Mouse (Mus musculus) thymus, postnatal 4 days (tissue): ENCODE measurements around the gene Gpr155.

Experiments used
- DNase-seq: peaks from one replicate; pipeline ENCODE4 v3.0.0; 2021

Gene Gpr155

DNA sequence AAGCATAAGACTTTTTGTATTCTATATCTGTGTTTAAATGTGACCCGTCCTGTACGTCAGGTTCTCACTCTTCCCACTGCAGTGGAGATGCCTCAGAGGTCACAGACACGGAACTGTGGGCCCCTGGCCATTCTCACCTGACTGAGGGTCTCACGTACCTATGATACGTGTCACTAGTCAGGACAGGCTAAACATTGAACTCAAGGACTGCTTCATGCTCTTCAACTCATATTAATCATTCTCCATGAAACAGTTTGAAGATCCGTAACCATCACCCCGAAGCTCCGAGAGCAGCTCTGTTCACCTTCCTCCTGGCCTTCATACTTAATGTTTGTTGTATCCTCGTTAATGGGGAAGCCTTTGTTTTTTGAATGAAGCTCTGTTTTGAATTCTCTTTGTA lies 68.9 kb downstream of the Gpr155 start:
- no peak for DNase-seq

DNA sequence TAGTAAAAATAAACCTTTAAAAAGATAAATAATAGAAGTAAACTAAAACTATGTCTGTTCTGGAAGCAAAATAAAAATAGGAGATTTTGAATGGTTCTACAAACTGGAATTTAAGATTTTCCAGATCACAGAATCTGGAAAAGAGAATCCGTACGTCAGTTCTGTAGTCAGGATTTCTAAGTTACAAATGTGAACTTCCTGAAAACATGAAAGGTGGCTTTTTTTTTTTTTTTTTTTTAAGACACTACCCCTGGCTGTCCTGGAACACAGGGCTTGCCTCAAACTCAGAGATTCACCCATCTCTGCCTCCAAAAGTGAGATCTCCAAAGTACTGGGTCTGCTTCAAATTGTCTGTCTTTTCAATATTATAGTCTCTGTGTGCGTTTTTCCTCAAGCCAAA lies 72.1 kb downstream of the Gpr155 start:
- DNase-seq, result no peak

DNA sequence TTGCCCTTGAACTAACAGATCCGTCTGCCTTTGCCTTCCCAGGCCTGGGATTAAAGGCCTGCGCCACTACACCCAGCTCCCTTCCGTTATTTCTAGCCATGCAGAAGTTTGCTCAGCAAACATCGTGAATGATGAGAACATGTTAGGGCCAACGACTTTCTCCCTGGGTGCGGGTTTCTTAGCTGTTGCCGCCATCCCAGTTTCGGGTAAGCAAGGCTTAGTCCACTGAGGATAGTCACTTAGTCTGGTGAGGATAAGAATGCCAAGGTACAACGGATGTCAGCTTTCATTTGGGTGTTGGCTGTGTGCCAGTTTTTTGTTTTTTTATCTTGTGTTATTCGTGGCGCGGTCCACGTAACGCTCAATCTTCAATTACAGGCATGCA lies 73.3 kb downstream of the Gpr155 start:
- peak; percentile 36 for DNase-seq

DNA sequence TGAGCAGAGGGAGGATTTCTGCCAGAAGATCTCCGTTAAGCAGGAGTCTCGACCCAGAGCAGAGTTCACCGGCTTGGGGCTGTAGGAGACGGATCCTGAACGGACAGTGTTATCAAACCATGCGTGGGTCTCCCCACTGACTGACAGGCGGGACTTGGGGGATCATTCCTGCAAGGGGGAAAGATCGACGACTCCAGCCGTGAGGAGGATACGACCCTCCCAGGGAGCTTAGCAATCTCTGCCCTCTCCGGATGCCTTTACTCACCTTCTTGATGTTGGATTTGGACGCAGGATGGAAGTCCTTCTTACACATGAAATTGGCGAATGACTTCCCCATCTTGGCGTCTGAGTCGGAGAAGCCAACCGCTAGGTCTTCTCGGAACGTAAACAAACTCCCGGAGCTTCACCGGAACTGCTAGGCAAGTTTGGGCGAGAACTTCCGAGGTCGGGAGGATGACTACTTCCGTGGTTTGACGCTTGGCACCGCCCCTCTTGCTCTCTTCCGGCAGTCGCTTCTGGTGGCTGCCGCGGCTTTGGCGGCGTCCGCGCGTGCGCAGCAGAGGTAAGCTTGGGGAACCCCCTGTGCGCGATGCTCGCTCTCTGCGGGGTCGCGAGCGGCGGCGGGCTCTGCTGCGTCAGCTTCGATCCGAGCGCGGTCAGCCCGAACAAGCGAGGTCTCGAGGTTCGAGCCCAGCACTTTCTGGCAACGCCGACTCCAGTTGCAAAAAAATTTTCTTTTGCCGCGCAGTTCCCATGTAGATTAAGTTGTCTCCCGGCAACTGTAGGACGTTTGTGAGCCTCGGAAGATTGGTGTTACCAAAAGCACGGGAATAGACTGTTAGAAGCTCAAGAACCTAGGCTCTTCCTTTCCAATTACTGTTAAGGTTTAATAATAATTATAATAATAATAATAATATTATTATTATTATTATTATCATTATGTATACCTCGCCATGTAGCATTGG lies 73.9 kb downstream of the Gpr155 start, which contains the start of the genes Scrn3 and Cir1:
Gene Scrn3, plus strand, starts transcription at position 450 of the 965 bp plus-strand sequence.
Gene Cir1, minus strand, starts transcription at position 550 of the 965 bp plus-strand sequence.
- DNase-seq, result peak; percentile 97

DNA sequence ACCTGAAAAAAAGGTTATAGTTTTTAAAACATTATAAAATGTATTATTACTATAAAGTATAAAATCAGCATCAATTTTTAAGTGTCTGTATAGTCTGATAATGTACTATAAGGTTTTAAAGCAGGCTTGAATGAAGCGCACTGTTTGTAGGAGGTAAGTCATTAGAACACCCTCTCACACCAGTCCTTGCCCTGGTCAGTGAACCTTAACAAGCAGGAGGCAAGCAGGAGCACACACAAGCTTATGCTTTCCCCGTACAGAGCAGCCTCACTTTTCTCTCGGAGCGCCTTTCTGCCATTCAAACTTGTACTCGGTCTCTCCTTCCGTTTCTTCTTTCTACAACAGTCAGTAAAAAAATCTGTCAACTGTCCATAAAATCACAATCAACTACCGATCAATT lies 80.4 kb downstream of the Gpr155 start:
- DNase-seq, result no peak

DNA sequence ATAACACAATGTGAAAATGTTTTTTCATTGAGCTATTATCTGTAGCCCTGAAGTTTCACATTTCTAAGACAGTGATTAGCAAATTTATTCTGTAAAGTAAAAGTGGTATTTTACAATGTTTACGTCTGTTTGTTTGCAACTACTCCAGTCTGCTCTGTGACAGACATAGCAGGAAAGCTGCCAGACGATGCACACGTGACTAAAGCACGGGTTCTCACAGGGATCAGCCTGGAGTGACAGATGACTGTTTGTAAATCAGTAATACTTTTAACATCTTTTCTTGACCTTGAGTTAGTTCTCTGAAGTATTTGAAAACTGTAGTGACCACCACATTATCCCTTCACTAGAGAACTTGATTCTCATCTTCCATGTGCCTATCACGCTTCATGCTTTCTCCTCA lies 81.9 kb downstream of the Gpr155 start:
- DNase-seq, result no peak

DNA sequence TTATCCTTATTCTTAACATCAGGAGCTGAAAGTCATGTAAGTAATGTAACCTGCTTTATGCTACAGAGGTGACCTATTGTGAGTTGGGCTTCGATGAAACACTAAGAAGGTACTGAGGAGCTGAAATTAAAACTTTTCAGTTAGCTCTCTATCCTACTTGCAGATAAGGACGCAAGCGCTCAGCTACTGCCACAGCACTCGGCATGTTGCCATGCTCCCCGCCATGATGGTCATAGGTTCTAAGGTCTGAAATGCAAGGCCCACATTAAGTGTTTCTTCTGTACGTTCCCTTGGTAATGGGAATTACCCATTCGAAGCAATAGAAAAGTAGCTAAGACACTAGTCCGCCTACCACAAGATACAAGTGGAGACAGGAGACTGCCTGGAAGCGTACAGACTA lies 83.7 kb downstream of the Gpr155 start:
- no peak for DNase-seq

DNA sequence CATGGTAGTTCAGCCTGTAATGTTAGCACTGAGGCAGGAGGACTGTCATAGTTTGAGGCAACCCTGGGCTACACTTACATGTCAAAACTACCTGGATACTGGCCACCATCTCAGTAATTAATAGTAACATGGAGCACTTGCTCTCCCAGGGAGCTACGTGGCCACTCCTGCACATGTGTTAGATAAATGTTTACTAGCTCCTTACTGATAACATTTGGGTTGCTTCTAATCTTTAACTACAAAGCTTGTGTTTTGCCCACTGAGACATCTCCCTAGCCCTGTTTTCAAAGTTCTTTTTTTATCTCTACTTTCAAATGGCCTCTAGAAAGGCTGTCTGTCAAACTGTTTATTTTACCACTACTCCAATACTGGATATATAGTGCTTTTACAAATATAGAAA lies 84.4 kb downstream of the Gpr155 start:
- no peak for DNase-seq

DNA sequence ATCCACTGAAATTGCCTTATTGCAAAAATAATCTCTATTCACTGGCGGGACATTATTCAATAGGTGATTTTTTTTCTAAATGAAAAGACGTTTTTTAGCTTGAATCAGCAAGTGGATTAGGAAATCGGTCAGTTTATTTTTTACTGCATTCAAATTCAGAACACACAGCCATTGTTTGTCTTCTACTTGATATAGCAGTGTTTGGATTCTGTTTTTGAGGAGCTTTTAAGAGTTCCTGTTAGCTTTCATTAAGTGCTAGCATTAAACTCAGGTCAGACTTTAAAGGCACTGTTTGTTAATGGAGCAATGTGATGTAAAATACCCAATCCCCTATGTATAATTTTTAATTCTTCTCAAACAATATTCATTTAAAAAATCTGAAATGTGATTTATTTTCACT lies 87.5 kb downstream of the Gpr155 start:
- DNase-seq, result no peak

DNA sequence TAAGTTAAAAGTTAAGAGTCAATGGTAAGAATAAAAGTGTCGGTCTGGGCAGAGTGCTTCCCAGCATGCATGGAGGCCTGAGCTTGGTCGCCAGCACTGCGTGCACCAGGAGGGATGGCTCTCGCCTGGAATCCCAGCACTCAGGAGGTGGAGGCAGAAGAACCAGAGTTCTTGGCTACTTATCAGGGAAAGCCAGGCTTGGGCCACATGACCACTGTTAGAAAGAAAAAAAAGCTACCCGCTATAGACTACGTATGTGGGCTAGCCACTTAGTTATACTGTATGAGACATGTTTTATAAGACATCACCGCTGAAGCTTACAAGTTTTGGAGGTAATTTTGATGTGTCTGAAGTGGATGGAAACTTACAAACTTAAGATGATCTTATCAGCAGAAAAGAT lies 88.2 kb downstream of the Gpr155 start:
- no peak for DNase-seq

DNA sequence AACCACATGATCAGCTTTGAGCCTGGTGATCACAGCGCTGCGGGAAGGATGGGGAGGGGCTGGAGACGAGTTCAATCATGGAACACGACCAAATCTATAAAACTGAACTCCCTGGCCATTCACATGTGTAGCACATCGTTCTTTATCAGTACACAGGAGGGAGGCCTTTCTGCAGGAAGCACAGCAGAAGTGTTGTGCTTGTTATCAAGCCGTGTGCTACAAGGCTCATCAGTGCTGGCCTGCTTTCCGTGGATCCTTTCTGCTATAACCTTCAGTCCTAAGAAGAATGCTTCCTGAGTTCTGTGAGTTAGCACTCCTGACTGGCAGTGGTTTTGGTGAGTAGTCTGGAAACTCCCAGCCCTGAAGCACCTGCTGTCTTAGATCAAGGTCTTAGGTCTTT lies 91.3 kb downstream of the Gpr155 start:
- no peak for DNase-seq
